Mouse (Mus musculus) midbrain, embryonic 13.5 days (tissue): ENCODE data around the gene Kcnk7. TPM values are rescaled to one million over a fixed set of nuclear protein-coding genes. Genes with fewer than 3 reads are reported as not detected.

Experiments used
- ATAC-seq: fragments of 200-750 bp; cut with Nextera tagmentation; 2 replicates; pipeline ENCODE4 v1.8.0; 2017; ENCODE audit warnings: mild to moderate bottlenecking, moderate TSS enrichment, moderate library complexity
- H3K27ac ChIP-seq: fragments of 300-500 bp; sonication (generic); 2 replicates; pipeline ENCODE4 v1.5.1; 2015; ENCODE audit warnings: inconsistent platforms, mild to moderate bottlenecking, moderate library complexity
- H3K27me3 ChIP-seq: fragments of 300-500 bp; sonication (generic); 2 replicates; pipeline ENCODE4 v1.6.1; 2015; ENCODE audit warnings: mild to moderate bottlenecking, inconsistent platforms
- H3K36me3 ChIP-seq: fragments of 300-500 bp; sonication (generic); 2 replicates; pipeline ENCODE4 v1.6.1; 2015; ENCODE audit warnings: mild to moderate bottlenecking, inconsistent platforms
- H3K4me1 ChIP-seq: fragments of 300-500 bp; sonication (generic); replicated peaks from 2 replicates; pipeline ENCODE4 v1.6.1; 2015; ENCODE audit warnings: inconsistent platforms
- H3K4me2 ChIP-seq: fragments of 300-500 bp; sonication (generic); replicated peaks from 2 replicates; pipeline ENCODE4 v1.6.1; 2015; ENCODE audit warnings: moderate library complexity, mild to moderate bottlenecking, inconsistent platforms
- H3K4me3 ChIP-seq: fragments of 300-500 bp; sonication (generic); replicated peaks from 2 replicates; pipeline ENCODE4 v1.5.1; 2015; ENCODE audit warnings: mild to moderate bottlenecking, inconsistent platforms
- H3K9ac ChIP-seq: fragments of 300-500 bp; sonication (generic); replicated peaks from 2 replicates; pipeline ENCODE4 v1.6.1; 2015; ENCODE audit warnings: mild to moderate bottlenecking, inconsistent platforms
- H3K9me3 ChIP-seq: fragments of 300-500 bp; sonication (generic); 2 replicates; pipeline ENCODE4 v1.6.1; 2016; ENCODE audit warnings: mild to moderate bottlenecking, inconsistent platforms
- WGBS: fragments of 180-500 bp; shearing (Covaris S2); methylation state at CpG from one replicate; pipeline ENCODE4 v1.1.7; 2015; 5-methylcytosine and 5-hydroxymethylcytosine counted together
- polyA plus RNA-seq: library from polyadenylated mRNA; unstranded; fragments of >200 nt; fragmentation: Nextera tagmentation; extraction: Ambion mirVana; gene quantifications from 2 replicates; pipeline ENCODE4 v1.2.1, GENCODE M21; 2015

Kcnk7 gene
- polyA plus RNA-seq, 1 experiment from 2014 or later: 0.15 TPM

GRCm38 (mm10) chr19:5728631-5729443 is 24.7 kb downstream of the Kcnk7 start:
- Histone ChIP-seq H3K4me3 (peak overlapping the region; percentile 95), H3K9ac (peak overlapping the region; percentile 99), H3K36me3 (peaks cover 26% of the 10 kb centered on the region), H3K27me3 (no peaks in the 10 kb centered on the region), H3K9me3 (no peaks in the 10 kb centered on the region), H3K4me1 (peaks cover 66% of the 10 kb centered on the region), H3K4me2 (peak overlapping the region; percentile 97), H3K27ac (peak overlapping the region; percentile 98)
- peak; percentile 29 for ATAC-seq
- WGBS: 8% methylated on average over 37 of the region's 37 CpGs

DNA sequence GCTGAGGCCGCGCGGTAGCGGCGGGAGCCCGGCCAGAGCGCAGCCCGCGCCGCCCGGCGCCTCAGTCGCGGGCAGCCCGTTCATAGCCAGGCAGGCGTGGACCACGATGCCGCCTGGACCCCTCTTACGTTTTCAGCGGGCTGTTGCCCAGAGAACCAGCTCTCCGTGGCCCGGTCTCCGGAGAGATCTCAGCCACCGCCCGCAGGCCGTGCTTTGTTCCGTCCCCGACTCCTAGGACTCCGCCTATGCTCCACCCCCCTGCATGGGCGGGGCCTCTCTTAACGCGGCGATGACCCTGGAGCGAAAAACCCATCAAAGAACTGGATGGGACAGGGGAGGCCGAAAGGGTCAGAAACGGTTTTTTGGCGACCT is 25.3 kb downstream of the Kcnk7 start, which contains the start of gene Fam89b:
Gene Fam89b, minus strand, starts transcription at position 210 of the 372 bp plus-strand sequence.
- peak within 1 kb of the TSS; percentile 98 for H3K27ac ChIP-seq
- peaks cover 65% of the 10 kb centered on the region for H3K4me1 ChIP-seq
- H3K9me3 ChIP-seq: no peaks in the 10 kb centered on the region
- H3K9ac ChIP-seq: peak within 1 kb of the TSS; percentile 99
- under 1% methylated on average over 37 of the region's 37 CpGs for WGBS
- ATAC-seq: peak; percentile 79
- peak within 1 kb of the TSS; percentile 95 for H3K4me3 ChIP-seq
- H3K27me3 ChIP-seq: peaks cover 3% of the 10 kb centered on the region; the same call in 1 of the 2 replicates
- peak within 1 kb of the TSS; percentile 97 for H3K4me2 ChIP-seq
- peaks cover 20% of the 10 kb centered on the region for H3K36me3 ChIP-seq

DNA sequence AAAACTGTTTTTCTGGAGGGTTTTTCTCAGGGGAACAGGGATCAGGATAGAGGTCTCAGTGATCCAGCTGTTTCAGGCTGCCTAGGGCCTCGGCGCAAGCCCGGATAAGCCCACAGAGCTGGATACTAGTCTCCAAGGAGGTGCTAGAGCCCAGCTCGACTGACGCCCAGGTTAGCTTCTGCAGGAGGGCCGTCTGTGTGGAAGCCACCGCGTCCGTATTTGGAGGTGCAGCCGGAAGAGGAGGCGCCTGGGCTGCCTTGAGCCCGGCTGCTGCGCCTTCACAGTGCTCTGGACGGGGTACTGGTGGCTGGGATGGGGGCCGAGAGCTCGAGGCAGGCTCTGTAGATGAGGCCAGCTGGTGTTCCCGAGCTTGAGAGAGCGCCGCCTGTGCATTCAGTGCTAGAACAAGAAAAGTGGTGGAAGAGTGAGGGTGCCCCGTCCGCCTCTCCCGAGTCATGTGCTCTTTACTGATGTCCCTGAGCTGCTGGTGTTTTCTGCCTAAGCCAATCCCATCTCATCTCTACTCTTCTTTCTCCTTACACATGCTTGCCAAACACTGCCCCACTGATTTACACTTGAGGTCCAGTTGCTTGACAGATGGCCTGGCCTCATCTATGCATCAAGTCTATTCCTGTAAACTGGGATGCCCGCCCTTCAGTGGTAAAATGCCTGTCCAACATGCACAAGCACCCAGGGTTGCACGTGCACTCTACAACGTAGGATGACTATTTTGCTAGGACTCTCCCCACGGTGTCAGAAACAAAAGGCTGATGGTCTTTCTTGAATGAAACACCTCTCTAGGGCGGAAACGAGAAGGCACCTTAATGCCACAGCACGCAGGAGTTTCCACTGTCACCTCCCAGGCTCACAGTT is 26.4 kb downstream of the Kcnk7 start:
- peak overlapping the region; percentile 95 for H3K4me3 ChIP-seq
- no peak for ATAC-seq
- H3K9ac ChIP-seq: peak overlapping the region; percentile 99
- H3K36me3 ChIP-seq: peaks cover 9% of the 10 kb centered on the region
- peaks cover 8% of the 10 kb centered on the region; the same call in 1 of the 2 replicates for H3K27me3 ChIP-seq
- H3K4me1 ChIP-seq: peaks cover 54% of the 10 kb centered on the region
- H3K9me3 ChIP-seq: no peaks in the 10 kb centered on the region
- WGBS: 75% methylated on average over 29 of the region's 29 CpGs
- peak overlapping the region; percentile 97 for H3K4me2 ChIP-seq
- 0 out of 2 replicates have a peak overlapping the region, but pooled peaks have one; percentile 98 for H3K27ac ChIP-seq

GRCm38 (mm10) chr19:5731264-5731978 is 27.3 kb downstream of the Kcnk7 start:
- Histone ChIP-seq H3K4me1 (peaks cover 45% of the 10 kb centered on the region), H3K36me3 (peaks cover 5% of the 10 kb centered on the region; the same call in 1 of the 2 replicates), H3K27me3 (peaks cover 8% of the 10 kb centered on the region; the same call in 1 of the 2 replicates), H3K9me3 (no peaks in the 10 kb centered on the region), H3K27ac (peak overlapping the region; percentile 79), H3K9ac (peak overlapping the region; percentile 82), H3K4me3 (peak overlapping the region; percentile 84), H3K4me2 (peak overlapping the region; percentile 97)
- 1% methylated on average over 47 of the region's 47 CpGs for WGBS
- peak; percentile 84 for ATAC-seq

- no peak overlapping the region for H3K27ac ChIP-seq
- WGBS: 83% methylated on average over 9 of the region's 9 CpGs
- no peak overlapping the region for H3K9ac ChIP-seq
- no peak overlapping the region for H3K4me2 ChIP-seq
- H3K4me3 ChIP-seq: no peak overlapping the region
- peaks cover 3% of the 10 kb centered on the region; the same call in 1 of the 2 replicates for H3K36me3 ChIP-seq
- H3K4me1 ChIP-seq: peaks cover 23% of the 10 kb centered on the region
- ATAC-seq: no peak
- no peaks in the 10 kb centered on the region for H3K9me3 ChIP-seq
- peaks cover 22% of the 10 kb centered on the region for H3K27me3 ChIP-seq
Measured at GRCm38 (mm10) chr19:5734325-5734724, 30.2 kb downstream of the Kcnk7 start.

GRCm38 (mm10) chr19:5739446-5739845 is 35.3 kb downstream of the Kcnk7 start:
- no peak overlapping the region for H3K9ac ChIP-seq
- no peaks in the 10 kb centered on the region for H3K36me3 ChIP-seq
- no peak overlapping the region for H3K4me2 ChIP-seq
- no peak overlapping the region for H3K27ac ChIP-seq
- WGBS: 56% methylated on average over 2 of the region's 2 CpGs
- H3K27me3 ChIP-seq: peaks cover 67% of the 10 kb centered on the region
- peaks cover 28% of the 10 kb centered on the region for H3K4me1 ChIP-seq
- ATAC-seq: no peak
- H3K4me3 ChIP-seq: no peak overlapping the region
- H3K9me3 ChIP-seq: no peaks in the 10 kb centered on the region

DNA sequence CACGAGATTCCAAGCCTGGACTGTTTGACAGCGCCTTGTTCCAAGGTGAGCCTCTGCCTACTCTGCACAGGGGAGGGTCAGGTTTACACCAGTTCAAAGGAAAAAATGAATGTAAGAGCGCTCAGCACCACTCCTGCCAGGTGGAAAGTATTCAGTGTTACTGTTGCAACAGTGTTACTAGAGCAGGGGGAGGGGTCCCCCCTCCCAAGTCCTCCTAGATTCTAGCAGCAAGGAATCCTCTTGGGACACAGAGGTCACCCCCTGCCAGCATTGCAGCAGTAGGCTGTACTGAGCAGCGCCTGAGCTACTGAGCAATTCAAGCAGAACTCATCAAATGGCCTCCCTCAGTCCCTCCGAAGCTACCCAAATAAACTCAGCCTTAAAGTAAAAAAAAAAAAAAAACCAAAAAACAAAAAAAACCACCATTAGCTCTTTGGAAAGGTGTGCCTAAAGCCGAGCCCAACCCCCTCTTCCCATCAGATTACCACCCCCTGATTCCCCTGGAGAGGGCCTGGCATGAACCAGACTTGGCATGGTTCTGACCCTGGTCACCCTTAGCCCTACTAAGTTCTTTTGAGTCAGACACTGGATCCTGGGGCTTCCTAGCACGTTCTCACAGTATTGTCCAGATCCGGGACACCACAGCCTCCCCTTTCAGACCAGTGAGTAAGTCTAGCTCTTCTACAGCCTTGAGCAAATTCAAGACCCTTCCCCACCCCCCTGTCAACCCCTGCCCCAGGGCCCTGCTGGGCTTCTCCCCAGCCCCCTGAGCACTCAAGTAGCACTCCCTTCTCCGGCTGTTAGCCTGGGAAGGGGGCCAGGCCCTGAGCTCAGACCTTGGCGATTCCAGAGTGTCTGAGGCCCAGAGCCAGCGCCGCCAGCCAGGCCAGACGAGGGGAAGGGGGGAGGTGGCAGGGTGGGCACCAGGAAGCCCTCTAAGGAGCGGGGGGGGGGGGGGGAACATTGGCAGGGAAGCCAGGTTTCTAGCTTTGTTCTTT is 36.5 kb downstream of the Kcnk7 start, which contains the start of gene Ltbp3:
Gene Ltbp3, plus strand, starts transcription at position 585 of the 998 bp plus-strand sequence.
- Histone ChIP-seq H3K27ac (peak within 1 kb of the TSS; percentile 80), H3K4me3 (peak within 1 kb of the TSS; percentile 57), H3K4me2 (peak within 1 kb of the TSS; percentile 94), H3K36me3 (no peaks in the 10 kb centered on the region), H3K9me3 (no peaks in the 10 kb centered on the region), H3K9ac (peak within 1 kb of the TSS; percentile 90), H3K4me1 (peaks cover 33% of the 10 kb centered on the region), H3K27me3 (peaks cover 74% of the 10 kb centered on the region)
- 16% methylated on average over 13 of the region's 14 CpGs for WGBS
- ATAC-seq: peak; percentile 55; the same call in 1 of the 2 replicates

GRCm38 (mm10) chr19:5741641-5742240 is 37.6 kb downstream of the Kcnk7 start:
- under 1% methylated on average over 27 of the region's 55 CpGs for WGBS
- Histone ChIP-seq H3K4me1 (peaks cover 45% of the 10 kb centered on the region), H3K4me3 (peak overlapping the region; percentile 57), H3K27me3 (peaks cover 83% of the 10 kb centered on the region), H3K4me2 (peak overlapping the region; percentile 94), H3K36me3 (no peaks in the 10 kb centered on the region), H3K27ac (peak overlapping the region; percentile 80), H3K9ac (peak overlapping the region; percentile 90), H3K9me3 (no peaks in the 10 kb centered on the region)
- peak; percentile 59 for ATAC-seq

DNA sequence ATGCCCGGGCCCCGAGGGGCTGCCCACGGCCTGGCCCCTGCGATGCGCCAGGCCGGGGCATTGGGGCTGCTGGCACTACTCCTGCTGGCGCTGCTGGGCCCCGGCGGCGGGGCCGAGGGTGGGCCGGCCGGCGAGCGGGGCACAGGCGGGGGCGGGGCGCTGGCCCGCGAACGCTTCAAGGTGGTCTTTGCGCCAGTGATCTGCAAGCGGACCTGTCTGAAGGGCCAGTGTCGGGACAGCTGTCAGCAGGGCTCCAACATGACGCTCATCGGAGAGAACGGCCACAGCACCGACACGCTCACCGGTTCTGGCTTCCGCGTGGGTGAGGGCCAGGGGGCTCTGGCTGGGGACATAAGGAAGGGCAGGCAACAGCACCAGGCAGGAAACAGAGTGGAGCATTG is 38.1 kb downstream of the Kcnk7 start:
- Histone ChIP-seq H3K4me3 (peak overlapping the region; percentile 57), H3K9me3 (no peaks in the 10 kb centered on the region), H3K27me3 (peaks cover 83% of the 10 kb centered on the region), H3K27ac (peak overlapping the region; percentile 69), H3K4me2 (peak overlapping the region; percentile 94), H3K9ac (peak overlapping the region; percentile 90), H3K36me3 (no peaks in the 10 kb centered on the region), H3K4me1 (peaks cover 47% of the 10 kb centered on the region)
- 2% methylated on average over 32 of the region's 32 CpGs for WGBS
- ATAC-seq: peak; percentile 68

GRCm38 (mm10) chr19:5743576-5743975 is 39.4 kb downstream of the Kcnk7 start:
- Histone ChIP-seq H3K4me1 (peaks cover 47% of the 10 kb centered on the region), H3K9ac (peak overlapping the region; percentile 45)
- 66% methylated on average over 5 of the region's 5 CpGs for WGBS

More at GRCm38 (mm10) chr19:5743576-5743975, 39.4 kb downstream of the Kcnk7 start:
- Histone ChIP-seq H3K27ac (no peak overlapping the region), H3K4me3 (no peak overlapping the region), H3K9me3 (no peaks in the 10 kb centered on the region), H3K4me2 (no peak overlapping the region), H3K27me3 (peaks cover 85% of the 10 kb centered on the region), H3K36me3 (no peaks in the 10 kb centered on the region)
- no peak for ATAC-seq
